Mouse (Mus musculus) mesoderm, embryonic 11.5 days (tissue): ENCODE measurements around the gene Slco3a1.

ENCODE experiments used
- DNase-seq: peaks from one replicate; pipeline ENCODE4 v3.0.0-alpha.2; 2012; ENCODE audit warnings: low read depth, low spot score

The Slco3a1 gene

DNA sequence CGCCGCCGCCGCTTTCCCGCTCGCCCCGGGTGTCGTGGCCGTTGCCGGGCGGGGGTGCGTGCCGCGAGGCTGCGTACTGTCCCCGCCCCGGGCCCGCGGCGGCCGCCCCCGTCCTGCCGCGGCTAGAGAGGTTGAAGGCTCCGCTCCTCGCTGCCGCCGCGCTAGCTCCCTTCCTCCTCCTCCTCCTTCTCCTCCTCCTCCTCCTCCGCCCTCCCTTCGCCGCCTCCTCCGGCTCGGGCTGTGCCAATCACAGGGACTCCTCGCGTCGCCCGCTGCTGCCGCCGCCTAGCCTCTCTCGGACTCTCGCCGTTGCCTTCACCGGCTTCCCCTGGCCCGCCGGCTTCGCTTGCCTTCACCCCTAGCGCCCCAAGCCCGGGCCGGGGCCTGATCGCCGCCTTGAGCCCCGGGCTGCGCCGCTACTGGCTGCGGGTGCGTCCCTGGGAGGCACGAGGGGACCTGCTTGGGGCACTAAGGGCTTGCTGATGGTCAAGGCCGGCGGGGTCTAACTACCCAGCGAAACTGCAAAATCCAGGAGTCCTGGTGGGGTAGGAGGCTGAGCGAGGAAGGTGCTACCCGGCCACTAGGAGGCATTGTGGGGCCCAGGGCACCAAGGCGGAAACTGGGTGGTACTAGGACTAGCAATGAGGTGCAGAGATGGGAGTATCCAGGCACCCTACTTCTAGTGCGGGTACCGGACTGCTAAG is at the start of gene Slco3a1:
Gene Slco3a1, minus strand, starts transcription at position 173 of the 704 bp plus-strand sequence.
- DNase-seq = peak; percentile 68

DNA sequence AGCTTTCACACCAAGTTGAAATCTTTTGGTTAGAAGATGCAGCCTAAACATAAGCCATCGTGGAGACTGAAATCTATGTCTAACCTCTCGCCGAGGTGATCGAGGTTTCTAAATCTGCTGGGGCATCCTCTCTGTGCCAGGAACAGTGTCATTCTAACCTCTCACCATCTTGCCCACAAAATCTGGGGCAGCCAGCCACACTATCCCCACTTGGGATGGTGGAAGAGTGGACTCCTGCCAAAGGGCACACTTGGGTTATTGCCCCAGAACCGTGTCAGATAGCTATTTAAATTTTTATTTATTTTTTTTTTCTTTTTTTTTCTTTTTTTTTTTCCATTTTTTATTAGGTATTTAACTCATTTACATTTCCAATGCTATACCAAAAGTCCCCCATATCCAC is 46.4 kb upstream of the Slco3a1 start:
- no peak for DNase-seq

DNA sequence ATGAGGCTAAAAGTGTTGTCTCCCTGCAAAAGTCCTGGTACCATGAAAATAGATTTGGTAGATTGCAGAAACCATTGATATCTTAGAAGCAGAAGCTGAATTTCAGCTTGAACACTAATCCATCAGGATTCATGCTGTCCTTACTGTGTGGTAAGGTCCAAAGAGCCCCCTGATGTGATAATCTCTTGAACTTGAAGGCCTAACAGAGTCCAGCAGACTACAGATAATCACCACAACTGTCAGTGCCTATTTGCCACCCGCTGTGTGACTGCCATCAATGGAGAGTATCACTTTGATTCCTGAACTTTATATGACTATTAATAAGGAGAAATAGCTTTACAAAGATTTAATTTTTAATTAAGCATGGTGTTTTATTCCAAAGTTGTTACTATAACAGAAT is 24.8 kb upstream of the Slco3a1 start:
- DNase-seq = no peak

DNA sequence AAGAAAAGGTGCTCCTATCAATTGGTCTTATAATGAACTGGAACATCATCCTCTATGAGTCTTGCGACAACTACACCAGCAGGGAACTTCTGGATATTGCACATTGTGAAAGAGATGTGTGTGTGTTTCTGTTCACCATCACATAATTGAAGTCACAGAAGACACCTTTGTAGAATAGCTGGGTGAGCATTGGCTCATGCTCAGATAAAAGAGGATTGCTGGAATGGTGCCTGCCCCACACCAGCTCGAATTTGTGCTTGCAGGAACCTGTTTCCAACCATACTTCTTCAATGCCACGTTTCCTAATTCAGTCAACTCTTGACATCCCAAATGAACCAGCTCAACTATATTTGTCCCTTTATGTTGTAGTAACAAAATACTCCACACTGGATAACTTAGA is 21.1 kb upstream of the Slco3a1 start:
- no peak for DNase-seq

DNA sequence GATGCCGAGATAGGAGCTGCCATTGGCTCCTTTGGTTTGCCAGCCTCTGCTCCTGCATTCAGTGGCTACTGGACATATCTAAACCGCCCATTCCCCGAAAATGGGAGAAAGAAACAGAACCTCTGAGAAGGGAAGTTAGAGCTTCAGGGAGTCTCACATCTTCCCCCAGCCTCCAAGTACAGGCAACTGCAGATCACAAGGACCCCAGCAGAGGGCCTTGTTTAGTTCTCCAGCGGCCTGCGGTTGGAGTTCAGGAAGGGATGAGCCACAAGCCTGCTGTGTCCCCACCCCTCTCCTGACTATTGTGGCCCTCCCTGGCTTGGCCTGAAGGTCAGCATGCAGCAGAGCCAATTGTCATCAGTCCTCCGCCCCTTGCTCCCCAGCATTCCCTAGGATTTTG is 836 bp upstream of the Slco3a1 start:
- peak; percentile 68 for DNase-seq

DNA sequence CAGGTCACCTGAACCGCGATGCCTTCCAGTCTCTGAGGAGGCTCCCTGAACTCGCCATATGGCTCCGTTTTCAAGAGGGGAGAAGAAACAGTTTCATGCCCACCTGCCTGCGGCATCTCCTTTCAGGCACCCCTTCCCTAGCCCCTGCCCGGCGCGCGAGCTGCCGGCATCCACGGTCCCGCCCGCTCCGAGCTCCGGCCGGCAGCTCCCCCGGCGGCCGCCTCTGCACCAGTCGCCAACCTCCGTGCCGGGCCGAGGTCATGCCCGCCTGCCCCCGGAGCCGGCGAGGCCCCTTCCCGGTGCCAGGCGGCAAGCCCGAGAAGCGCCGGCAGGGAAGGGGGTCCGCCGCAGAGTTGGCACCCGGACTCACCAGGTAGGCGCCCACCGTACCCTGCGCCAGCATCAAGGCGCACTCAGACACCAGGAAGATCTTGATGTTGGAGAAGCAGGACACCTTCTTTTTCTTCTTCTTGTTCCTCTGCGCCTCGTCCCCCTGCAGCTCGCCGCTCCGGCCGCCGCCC is 479 bp downstream of the Slco3a1 start:
- peak; percentile 31 for DNase-seq

DNA sequence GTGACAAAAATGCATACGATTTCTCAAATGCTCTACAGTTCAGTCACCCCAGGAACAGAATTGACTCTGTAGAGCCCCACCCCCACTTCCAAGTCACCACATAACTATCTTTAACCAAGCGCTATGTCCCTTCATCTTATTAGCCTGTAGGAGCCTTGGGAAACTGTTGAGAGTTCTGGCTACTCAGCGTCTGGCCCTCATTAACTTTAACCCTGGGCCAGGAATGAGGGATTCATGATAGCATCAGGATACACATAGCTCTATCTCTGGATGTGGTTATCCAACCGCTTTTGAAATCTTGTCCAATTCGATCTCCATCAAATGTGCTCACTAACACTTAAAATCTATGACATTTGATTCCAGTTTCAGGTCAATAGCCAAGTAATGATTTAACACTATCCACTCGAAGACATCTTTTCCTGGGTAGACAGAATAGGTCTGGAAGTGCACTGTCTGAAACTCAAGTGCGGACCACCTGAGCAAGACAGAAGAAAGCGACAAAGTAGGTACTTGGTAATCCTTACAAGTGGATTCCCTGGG is 1.4 kb downstream of the Slco3a1 start:
- DNase-seq = no peak

DNA sequence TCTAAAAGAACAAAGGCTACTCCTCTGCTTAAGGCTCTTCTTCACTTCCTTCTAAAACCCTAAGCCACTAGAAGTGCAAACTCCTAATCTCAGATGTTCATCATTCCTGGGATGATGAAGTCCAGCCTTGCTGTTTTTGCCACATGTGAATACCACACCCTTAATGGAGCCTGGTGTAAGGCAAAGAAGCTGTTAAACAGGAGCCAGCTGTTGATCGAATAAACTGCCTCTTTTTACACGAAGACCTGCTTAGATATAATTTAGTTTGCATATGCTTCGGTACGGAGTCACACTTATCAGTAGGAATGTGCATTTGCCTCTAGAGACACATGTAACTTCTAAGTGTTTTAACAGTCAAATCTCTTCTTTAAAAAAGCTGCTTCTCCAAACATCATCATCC is 2.0 kb downstream of the Slco3a1 start:
- no peak for DNase-seq

DNA sequence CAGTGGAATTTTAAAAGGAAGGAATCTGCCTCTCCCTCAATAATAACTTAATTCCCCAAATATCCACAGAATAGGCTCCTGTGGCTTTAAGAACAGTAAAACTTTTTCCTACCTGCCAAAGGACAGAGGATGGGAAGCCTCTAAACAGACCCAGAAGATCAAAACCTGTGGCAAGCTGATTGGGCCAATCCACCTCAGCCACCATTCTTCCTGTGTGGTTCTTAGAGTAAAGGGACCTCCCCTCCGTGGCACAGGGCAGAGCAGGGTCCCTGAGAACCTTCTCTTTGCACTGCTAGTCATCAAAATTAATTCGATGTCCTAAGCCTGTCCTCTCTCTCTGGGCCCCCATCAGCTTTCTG is 2.6 kb downstream of the Slco3a1 start:
- DNase-seq = no peak

DNA sequence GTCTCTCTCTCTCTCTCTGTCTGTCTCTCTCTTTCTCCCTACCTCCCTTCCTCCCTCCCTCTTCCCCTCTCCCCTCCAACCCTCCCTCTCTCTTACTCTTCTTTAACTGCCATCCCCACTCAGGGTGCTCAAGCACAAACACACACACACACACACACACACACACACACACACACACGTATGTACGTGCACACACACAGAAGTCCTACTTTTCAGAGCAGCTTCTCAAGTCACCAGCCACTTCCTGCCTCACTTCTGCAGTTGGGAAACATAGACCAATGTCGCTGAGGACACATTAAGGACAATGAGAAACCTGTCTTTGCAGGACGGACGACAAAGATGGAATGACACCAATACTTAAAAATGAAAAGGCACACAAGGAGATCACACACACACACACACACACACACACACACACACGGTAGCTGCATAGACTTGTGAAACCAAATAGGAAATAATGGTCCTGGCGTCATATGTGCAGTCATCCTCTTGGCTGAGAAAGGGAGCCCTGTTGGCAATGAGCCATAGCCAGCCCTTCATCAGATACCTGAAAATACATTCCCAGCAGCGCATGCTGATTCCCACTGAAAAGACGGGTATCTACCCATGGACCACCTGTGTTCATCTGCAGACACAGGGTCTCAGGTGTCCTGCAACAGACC is 3.1 kb downstream of the Slco3a1 start:
- no peak for DNase-seq

DNA sequence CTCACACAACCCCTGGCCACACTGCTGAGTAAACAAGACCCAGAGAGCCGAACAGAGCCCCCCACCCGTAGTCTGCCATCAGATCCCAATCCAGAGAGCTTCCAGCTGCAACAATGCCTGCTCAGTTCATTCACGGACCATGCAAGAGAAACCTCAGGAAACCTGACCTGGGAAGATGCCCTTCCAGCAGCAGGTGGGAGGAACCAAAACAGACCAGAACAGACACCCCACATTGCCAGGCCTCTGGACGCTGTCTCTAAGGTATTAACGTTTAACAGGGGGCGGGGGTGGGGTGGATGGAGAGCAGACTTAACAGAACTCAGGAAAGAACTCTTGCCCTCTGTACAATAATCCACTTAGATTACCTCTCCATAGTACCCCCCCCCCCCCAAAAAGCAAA is 4.9 kb downstream of the Slco3a1 start:
- DNase-seq = no peak

DNA sequence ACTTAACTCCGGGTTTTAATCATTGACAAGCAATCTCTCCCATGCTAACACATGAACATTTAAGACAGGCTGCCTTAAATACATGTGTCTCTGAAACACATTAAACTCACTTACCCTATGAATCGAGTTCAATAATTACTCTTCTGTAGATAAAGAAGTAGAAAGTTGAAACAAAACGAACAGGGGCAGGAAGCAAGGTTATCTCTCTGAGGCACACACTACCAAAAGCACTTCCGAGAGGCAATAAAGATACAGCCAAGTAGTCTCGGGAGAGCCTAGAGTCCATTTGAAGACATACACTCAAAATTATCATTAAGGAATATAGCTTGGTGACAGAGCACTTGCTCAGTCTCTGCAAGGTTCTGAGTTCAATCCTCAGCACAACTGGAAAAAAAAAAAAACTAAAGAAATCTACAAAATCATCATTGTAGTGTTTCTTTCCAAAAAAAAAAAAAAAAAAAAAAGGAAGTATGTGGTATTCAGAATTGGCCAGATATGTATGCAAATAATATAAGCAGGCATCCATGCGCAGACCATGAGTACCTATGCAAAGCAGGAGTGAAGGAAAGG is 5.5 kb downstream of the Slco3a1 start:
- DNase-seq = no peak

DNA sequence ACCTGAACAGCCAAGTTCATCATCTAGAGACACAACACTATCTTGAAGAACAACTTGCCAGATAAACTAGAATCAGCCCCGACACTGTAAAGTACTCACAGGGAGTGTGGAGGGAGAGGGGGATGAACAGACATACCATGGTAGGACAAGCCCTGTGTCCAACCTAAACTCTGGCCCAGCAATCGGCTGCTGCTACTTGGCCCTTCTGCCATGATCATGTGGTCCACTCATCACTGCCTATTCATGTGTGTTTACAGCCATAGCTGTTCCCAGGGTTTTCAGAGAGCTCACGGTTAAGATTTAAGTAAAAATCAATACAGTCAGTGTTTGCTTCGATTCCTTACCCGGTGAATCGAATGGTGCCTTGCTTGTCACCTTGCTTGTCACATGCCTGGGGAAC is 7.9 kb downstream of the Slco3a1 start:
- DNase-seq = no peak

DNA sequence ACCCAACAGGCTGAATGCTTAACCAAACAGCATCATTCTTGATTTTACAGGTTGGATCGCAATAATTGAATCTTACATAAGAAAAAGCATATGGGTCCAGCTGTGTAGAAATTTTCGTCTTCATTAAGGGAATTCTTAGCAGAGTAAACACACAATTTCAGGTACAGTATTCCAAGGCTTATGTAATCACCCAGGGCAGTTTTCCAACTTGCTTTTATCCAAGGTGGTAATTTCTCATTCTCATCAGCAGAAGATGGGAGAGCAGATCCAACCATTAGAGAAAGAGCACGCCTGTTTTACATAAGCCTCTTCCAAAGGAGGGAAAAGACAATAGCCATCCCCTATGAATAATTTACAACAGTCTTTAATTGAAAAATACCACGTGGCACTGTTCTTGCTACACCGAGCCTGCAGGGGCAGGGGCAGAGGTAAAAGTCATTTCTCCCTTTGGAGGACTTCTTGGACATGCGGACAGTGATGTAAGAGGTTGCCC is 9.0 kb downstream of the Slco3a1 start:
- DNase-seq = no peak

DNA sequence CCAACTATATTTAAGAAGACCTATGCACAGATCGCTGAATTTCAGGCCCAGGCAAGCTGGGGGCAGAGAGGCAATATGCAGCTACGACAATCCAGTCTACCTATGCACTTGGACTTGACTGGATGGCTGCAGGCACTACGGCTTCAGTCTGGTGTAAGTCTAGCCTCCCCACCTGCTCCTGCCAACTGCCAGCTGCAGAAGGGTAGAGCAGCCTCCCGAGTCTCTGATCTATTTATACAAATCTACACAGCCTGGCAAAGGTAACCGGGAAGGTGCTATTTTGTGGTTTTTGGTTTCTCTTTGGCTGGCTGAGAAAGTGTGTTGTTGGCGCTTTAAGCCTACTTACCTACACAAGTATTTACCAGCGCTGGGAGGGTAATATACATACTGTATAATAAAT is 10.3 kb downstream of the Slco3a1 start:
- DNase-seq = no peak

DNA sequence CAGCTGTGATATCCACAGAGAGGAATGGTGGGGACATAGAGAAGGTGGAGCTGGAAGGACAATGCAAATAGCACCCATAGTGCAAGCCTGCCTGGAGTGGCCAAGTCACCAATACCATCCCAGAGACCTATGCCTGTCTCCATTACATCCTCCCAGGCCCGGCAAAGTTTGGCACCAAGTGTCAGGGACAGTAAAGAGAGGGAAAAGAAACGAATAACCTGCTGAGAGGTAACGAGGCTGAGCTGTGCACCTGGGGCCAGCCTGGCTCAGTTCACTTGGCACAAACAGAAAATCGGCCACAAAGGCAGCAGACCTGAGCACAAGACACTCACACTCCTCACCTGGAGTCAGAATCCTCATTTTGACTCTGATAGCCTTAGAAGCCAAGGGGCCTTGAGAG is 12.6 kb downstream of the Slco3a1 start:
- DNase-seq = no peak

DNA sequence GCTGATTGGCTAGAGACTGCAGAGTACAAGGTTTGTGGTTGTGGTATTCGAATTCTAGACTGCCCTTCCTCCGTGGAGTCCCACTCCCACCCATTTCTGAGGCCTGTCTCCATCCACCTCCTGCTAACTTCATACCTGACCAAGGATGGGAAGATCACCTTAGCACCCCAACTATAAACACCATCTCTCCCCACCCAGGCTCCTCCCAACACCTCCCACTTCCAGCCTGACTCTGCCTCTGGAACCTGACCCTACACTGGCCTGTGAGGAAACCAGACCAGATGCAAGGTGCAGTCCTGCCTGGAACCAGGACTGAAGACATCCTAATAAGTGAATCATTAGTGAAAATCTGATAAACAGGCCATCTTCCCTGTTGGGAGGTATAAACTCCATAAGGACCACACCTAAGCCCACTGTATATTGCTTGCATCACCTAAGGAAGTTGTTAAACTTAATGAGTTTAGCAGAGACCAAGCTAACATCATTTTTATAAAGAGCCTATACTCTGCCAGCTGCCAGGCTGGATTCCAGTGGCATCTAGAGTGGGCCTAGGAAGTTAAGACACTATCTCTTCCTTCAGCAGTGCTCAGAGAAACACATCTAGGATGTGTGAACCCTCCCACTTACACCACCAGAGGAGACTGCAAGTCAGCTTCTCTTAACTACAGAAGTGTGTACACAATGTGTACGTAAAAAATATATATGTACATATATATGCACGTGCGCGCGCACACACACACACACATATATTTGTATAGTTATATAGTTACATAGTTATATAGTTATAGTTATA is 13.5 kb downstream of the Slco3a1 start:
- DNase-seq = no peak

DNA sequence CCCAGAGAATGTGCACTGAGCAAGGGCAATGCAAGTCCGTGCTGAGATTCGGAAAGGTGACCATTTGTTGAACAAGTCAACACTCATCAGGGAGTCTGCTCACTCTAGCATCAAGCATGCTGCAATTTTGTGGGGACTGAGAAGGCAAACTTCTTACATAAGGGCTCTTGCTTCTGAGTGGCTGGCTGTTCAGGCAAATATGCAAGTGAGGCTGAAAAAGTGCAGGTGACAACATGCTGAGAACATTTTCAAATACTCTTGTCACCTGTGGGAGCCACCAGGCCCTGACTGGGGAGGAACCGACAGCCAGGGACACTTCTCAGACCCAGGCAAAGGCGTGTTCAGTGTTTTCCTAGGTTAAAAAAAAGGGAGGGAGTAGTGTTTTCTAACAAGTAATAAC is 18.4 kb downstream of the Slco3a1 start:
- no peak for DNase-seq

DNA sequence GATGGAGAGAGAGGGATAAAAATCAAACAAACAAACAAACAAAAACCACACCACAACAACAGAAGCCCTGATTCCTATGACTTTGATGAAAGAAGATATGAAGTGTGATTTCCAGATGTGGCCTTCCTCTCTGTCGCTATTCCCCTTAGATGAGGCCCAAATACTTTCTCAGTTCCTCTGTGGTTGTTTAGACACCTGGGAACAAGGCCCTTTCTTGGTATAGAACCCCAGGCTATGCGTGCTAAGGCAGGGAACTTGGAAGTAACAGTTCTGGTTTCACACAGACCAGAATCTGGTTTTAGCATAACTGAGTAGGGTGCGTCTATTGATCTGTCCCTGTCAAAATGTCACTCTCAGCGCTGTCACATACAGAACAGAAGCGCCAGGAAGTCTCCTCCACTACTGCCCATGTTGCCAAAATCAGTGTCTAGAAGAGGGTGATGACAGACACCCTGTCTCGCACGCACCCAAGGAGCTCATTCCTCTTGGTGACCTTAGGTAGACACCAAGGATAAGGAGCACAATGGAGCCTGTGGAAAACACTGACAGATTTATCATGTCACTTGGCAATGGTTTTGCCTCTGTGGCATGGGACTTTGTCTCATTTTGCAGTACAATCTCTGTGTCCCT is 23.0 kb downstream of the Slco3a1 start:
- DNase-seq = no peak

DNA sequence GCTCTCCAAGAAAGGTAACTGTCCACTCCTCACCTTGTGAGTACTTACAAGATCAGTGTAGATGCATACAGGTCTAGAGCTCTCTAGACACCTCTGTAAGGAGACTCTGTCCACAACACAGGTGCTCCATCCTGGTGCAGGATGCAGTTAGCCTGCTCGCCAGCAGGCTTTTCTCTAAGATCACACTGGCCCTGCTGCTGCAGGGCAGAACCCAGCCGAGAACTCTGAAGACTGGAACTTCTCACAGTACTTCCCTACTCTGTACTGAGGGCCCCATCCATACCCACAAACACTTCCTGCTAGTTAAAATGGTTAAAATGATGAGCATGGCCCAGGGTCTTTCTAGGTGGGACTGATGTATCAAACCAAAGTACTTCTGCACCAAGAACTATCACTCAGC is 24.7 kb downstream of the Slco3a1 start:
- DNase-seq = no peak

DNA sequence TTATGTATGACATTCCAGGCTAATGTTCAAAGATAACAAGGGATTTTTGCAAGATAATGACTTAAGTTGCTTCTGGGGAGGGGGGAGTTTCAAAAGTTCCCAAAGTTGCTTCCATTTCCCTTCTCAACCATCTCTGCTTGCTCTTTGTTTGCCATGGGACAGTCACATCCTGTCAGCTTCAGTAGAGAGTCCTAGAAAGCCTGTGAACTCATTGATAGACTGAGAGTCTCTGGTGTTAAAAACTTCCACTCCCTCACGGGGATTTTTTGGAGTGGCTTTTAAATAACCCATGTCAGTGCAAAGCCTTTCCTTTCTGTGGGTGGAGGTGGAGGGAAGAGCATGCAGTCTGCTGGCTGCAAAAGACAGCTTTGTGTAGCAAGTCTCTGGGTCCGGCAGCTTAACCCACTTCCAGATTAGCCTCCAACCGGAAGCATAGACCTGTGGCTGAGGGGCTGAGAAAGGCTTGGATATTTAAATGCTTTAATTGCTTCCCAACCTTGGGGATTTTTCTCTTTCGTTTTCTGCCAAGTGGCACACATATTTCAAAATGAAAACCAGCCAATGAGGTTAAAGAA is 25.3 kb downstream of the Slco3a1 start:
- no peak for DNase-seq
